Mouse (Mus musculus) midbrain, postnatal 0 days (tissue): ENCODE data around the gene Nup210l. TPM values are rescaled to one million over a fixed set of nuclear protein-coding genes. Genes with fewer than 3 reads are reported as not detected.

Experiments
- ATAC-seq: fragments of 200-750 bp; cut with Nextera tagmentation; 2 replicates; pipeline ENCODE4 v1.8.0; 2017; ENCODE audit warnings: moderate number of reproducible peaks, mild to moderate bottlenecking, moderate TSS enrichment, moderate library complexity; ENCODE audit not compliant: low FRiP score
- DNase-seq: peaks from one replicate; pipeline ENCODE4 v3.0.0-alpha.2; 2015; ENCODE audit warnings: low spot score
- H3K27ac ChIP-seq: fragments of 300-500 bp; sonication (generic); 2 replicates; pipeline ENCODE4 v1.5.1; 2014; ENCODE audit warnings: low read depth, mild to moderate bottlenecking, low read length, mixed read lengths
- H3K27me3 ChIP-seq: fragments of 300-500 bp; sonication (generic); 2 replicates; pipeline ENCODE4 v1.6.1; 2014; ENCODE audit warnings: low read length, control low read depth, mixed read lengths; ENCODE audit not compliant: insufficient read depth
- H3K36me3 ChIP-seq: fragments of 300-500 bp; sonication (generic); 2 replicates; pipeline ENCODE4 v1.6.1; 2014; ENCODE audit warnings: low read length, control low read depth, mixed read lengths; ENCODE audit not compliant: insufficient read depth
- H3K4me1 ChIP-seq: fragments of 300-500 bp; sonication (generic); 2 replicates; pipeline ENCODE4 v1.6.1; 2014; ENCODE audit warnings: mild to moderate bottlenecking, control low read depth, antibody characterized with exemption, low read length, mixed read lengths; ENCODE audit not compliant: insufficient read depth
- H3K4me2 ChIP-seq: fragments of 300-500 bp; sonication (generic); 2 replicates; pipeline ENCODE4 v1.6.1; 2014; ENCODE audit warnings: low read depth, mild to moderate bottlenecking, low read length, mixed read lengths; ENCODE audit not compliant: poor library complexity, severe bottlenecking
- H3K4me3 ChIP-seq: fragments of 300-500 bp; sonication (generic); 2 replicates; pipeline ENCODE4 v1.5.1; 2014; ENCODE audit warnings: low read depth, mild to moderate bottlenecking, low read length, moderate library complexity
- H3K9ac ChIP-seq: fragments of 300-500 bp; sonication (generic); replicated peaks from 2 replicates; pipeline ENCODE4 v1.6.1; 2014; ENCODE audit warnings: mild to moderate bottlenecking, low read length, moderate library complexity, mixed read lengths; ENCODE audit not compliant: poor library complexity, severe bottlenecking
- H3K9me3 ChIP-seq: fragments of 300-500 bp; sonication (generic); 2 replicates; pipeline ENCODE4 v1.6.1; 2016; ENCODE audit warnings: low read length, control low read depth
- CTCF ChIP-seq: IDR thresholded peaks from 2 replicates; pipeline ENCODE4 v1.5.1; 2016; ENCODE audit warnings: antibody characterized with exemption, mild to moderate bottlenecking
- WGBS: fragments of 180-500 bp; shearing (Covaris S2); extraction: QIAGEN DNeasy Blood & Tissue Kit; methylation state at CpG from one replicate; pipeline ENCODE4 v1.1.7; 2014; 5-methylcytosine and 5-hydroxymethylcytosine counted together
- polyA plus RNA-seq: library from polyadenylated mRNA; unstranded; fragments of >200 nt; fragmentation: Nextera tagmentation; extraction: Ambion mirVana; gene quantifications from 2 replicates; pipeline ENCODE4 v1.2.1, GENCODE M21; 2015
- total RNA-seq: library from RNA; depleted of rRNA; stranded (reverse); fragments of >200 nt; gene quantifications from 2 replicates; pipeline ENCODE4 v1.2.3, GENCODE M21; 2014

Gene Nup210l
- total and polyA plus RNA-seq, 2 experiments from 2014 or later = 0.17 to 0.55 TPM

DNA sequence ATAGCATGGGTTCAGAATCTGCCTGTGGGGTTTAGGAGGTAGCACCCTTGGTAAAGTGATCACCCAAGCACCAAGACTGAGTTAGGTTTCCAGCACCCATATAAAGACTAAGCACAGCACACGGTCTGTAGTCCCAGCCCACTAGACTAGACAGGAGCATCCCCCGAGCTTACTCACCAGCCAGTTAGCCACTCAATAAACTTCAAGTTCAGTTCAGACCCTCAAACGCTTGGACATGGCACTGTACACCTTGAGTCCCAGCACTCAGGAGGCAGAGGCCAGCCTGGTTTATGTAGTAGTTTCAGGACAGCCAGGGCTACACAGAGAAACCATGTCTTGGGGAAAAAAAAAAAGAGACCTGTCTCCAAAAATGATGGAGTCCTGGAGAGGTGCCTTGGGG, 2.9 kb upstream of the Nup210l start:
- WGBS = 90% methylated on average over 3 of the region's 3 CpGs
- H3K36me3 ChIP-seq = peaks cover 15% of the 10 kb centered on the region
- no peaks in the 10 kb centered on the region for H3K4me1 ChIP-seq
- DNase-seq (no peak), ATAC-seq (no peak)
- H3K27me3 ChIP-seq = no peaks in the 10 kb centered on the region
- H3K9me3 ChIP-seq = no peaks in the 10 kb centered on the region
- H3K27ac ChIP-seq = no peak overlapping the region
- no peak overlapping the region for H3K4me2 ChIP-seq
- H3K9ac ChIP-seq = no peak overlapping the region
- H3K4me3 ChIP-seq = no peak overlapping the region
- TF ChIP-seq CTCF = no peak

DNA sequence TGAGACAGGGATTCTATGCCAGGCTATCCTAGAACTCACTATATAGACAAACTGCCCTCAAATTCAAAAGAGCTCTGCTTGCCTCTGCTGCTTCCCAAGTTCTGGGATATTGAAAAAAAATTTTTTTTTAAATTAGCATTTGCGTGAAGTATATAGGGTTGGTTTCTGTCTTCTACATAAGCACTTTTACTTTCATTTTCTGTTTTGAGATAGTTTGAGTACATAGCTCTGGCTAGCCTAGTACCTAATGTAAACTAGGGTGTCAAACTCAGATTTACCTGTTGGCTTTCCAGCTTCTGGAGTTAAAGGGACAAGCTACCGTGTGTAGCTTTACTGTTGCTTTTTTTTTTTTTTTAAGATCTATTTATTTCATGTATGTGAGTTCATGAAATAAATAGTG, 2.3 kb upstream of the Nup210l start:
- Histone ChIP-seq H3K36me3 (peaks cover 15% of the 10 kb centered on the region), H3K27ac (no peak overlapping the region), H3K4me3 (no peak overlapping the region), H3K9ac (no peak overlapping the region), H3K4me1 (no peaks in the 10 kb centered on the region), H3K27me3 (no peaks in the 10 kb centered on the region), H3K9me3 (no peaks in the 10 kb centered on the region), H3K4me2 (no peak overlapping the region)
- no peak for TF ChIP-seq CTCF
- 95% methylated on average over 2 of the region's 2 CpGs for WGBS
- DNase-seq (no peak), ATAC-seq (no peak)

DNA sequence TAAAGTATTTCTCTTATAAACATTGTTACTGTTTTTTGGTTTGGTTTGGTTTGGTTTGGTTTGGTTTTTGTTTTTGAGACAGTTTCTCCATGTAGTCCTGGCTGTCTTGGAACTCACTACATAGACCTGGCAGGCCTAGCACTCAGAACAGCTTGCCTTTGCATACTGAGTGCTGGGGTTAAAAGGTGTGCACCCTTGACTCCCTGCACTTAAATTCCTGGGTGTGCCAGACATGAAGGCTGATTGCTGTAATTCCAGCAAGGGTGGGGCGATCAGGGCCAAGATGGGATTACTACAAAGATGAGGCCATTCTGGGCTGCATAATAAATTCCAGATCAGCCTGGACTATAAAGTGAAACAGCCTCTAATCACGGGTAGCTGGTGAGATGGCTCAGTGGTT, 1.7 kb upstream of the Nup210l start:
- ATAC-seq (no peak), DNase-seq (no peak)
- Histone ChIP-seq H3K27me3 (no peaks in the 10 kb centered on the region), H3K36me3 (peaks cover 15% of the 10 kb centered on the region), H3K4me2 (no peak overlapping the region), H3K9ac (no peak overlapping the region), H3K27ac (no peak overlapping the region), H3K4me1 (no peaks in the 10 kb centered on the region), H3K4me3 (no peak overlapping the region), H3K9me3 (no peaks in the 10 kb centered on the region)
- TF ChIP-seq CTCF = no peak
- 80% methylated on average over 2 of the region's 2 CpGs for WGBS

DNA sequence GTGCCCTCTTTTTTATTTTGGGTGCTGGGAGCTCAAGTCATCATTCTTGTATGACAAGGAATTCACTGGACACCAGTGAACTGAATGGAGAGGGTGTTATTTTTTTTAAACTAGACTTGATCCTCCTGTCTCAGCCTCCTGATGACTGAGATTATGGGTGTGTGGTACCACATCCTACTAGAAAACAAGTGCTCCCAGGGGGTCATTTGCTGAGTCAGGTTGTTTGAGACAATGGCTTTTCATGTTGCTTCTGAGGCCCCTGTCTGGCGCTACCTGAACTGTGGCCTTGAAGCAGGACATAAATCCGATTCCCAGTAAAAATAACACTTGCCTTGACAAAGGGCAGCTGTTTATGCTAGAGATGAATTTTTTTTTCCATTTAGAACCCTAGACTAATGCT, 756 bp upstream of the Nup210l start:
- Histone ChIP-seq H3K9ac (no peak overlapping the region), H3K27me3 (no peaks in the 10 kb centered on the region), H3K4me3 (no peak overlapping the region), H3K27ac (no peak overlapping the region), H3K4me1 (no peaks in the 10 kb centered on the region), H3K4me2 (no peak overlapping the region), H3K9me3 (no peaks in the 10 kb centered on the region), H3K36me3 (peaks cover 14% of the 10 kb centered on the region)
- TF ChIP-seq CTCF = no peak
- ATAC-seq (no peak), DNase-seq (no peak)
- WGBS = 94% methylated on average over 2 of the region's 2 CpGs

DNA sequence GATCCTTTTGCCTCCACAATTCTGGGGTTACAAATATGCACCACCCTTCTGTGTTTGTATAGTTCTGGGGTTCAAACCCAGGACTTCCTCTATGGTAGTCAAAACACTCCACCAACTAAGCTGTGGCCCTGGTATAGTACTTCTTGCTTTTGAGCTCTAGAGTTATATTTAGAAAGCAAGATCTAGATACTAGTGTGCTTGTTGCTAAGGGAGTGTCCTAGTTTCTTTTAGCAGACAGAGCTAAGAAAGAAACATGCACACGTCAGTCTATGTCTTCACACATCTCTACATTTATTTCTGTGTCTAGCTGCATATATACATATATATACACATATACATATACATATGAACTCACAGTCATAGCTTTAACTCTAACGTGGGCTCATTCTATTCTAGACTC, 7.8 kb downstream of the Nup210l start:
- H3K9ac ChIP-seq = no peak overlapping the region
- 82% methylated on average over 2 of the region's 2 CpGs for WGBS
- ATAC-seq (no peak), DNase-seq (no peak)
- no peaks in the 10 kb centered on the region for H3K4me1 ChIP-seq
- TF ChIP-seq CTCF = no peak
- H3K27ac ChIP-seq = no peak overlapping the region
- H3K36me3 ChIP-seq = no peaks in the 10 kb centered on the region
- H3K27me3 ChIP-seq = no peaks in the 10 kb centered on the region
- H3K4me2 ChIP-seq = no peak overlapping the region
- no peaks in the 10 kb centered on the region for H3K9me3 ChIP-seq
- H3K4me3 ChIP-seq = no peak overlapping the region

DNA sequence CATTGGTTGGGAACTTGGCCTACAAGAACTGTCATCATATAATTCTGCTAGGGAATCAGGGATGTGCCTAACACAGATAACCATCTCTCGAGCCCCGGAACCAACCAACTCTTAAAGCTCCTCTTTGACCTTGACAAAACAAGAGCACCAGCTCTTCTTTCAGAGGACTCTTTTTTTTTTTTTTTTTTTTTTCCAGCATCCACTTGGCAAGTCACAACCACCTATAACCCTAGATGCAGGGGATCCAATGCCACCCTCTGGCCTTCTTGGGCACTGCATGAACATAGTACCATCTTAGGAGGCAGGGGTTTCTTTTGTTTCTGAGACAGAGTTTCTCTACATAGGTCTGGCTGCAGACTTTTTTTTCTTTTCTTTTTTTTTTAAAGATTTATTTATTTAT, 10.4 kb downstream of the Nup210l start:
- Histone ChIP-seq H3K36me3 (no peaks in the 10 kb centered on the region), H3K9ac (no peak overlapping the region), H3K4me1 (no peaks in the 10 kb centered on the region), H3K27ac (no peak overlapping the region), H3K4me3 (no peak overlapping the region), H3K9me3 (no peaks in the 10 kb centered on the region), H3K27me3 (no peaks in the 10 kb centered on the region), H3K4me2 (no peak overlapping the region)
- no peak for DNase-seq
- no peak for ATAC-seq
- TF ChIP-seq CTCF = 0 out of 2 replicates have a peak, but pooled peaks have one; percentile 8
- WGBS = 95% methylated on average over 2 of the region's 2 CpGs

DNA sequence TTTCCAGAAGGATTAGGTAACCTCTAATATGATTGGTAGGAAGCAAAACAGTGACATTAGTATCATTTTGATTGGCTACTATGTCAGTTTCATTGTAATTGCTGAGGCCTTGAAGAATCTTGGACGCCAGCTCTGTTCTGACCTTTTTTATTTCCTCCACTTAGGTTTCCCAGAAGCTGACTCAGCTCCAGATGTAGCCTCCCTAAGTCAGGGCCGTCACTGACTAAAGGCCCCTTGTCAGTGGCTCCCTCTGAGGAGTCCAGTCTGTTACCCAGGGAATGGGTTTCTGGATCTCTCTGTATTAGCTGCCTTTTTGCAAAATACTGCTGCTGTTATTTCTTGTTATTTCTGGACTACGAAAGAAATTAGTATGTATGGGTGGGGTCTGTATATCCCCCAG, 11.6 kb downstream of the Nup210l start:
- Histone ChIP-seq H3K27ac (no peak overlapping the region), H3K9ac (no peak overlapping the region), H3K27me3 (no peaks in the 10 kb centered on the region), H3K36me3 (no peaks in the 10 kb centered on the region), H3K4me2 (no peak overlapping the region), H3K4me3 (no peak overlapping the region), H3K9me3 (no peaks in the 10 kb centered on the region), H3K4me1 (no peaks in the 10 kb centered on the region)
- DNase-seq = no peak
- 85% methylated on average over 3 of the region's 3 CpGs for WGBS
- no peak for TF ChIP-seq CTCF
- ATAC-seq = no peak
